Mouse (Mus musculus): Measurements from ENCODE around the gene Cplx1.
"Not testable (repeated sequence)": the region's sequence is repeated elsewhere in the genome, so short reads cannot be mapped to it uniquely, and the experiment has no call there.

The Cplx1 gene

DNA sequence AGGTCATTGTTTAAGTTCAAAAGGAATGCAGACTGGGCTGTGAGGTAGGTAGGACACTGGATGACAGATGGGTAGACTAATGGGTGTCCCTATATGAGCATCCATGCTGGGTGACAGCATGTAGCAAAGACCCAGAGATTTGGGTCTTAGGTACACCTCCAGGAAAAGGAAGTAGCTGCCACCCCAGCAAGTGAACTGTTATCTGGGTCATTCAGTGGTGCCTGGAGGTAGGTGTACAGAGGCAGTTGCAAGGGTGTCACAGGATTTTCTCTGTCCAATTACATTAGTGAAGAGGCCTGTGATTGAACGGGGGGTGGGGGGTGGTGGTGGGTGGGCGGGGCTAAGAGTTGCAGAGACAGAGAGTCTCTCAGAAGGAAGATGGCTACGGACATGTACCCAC is 33.2 kb downstream of the Cplx1 start:
- DNase-seq (ENCODE audit: low spot score) = no peak

DNA sequence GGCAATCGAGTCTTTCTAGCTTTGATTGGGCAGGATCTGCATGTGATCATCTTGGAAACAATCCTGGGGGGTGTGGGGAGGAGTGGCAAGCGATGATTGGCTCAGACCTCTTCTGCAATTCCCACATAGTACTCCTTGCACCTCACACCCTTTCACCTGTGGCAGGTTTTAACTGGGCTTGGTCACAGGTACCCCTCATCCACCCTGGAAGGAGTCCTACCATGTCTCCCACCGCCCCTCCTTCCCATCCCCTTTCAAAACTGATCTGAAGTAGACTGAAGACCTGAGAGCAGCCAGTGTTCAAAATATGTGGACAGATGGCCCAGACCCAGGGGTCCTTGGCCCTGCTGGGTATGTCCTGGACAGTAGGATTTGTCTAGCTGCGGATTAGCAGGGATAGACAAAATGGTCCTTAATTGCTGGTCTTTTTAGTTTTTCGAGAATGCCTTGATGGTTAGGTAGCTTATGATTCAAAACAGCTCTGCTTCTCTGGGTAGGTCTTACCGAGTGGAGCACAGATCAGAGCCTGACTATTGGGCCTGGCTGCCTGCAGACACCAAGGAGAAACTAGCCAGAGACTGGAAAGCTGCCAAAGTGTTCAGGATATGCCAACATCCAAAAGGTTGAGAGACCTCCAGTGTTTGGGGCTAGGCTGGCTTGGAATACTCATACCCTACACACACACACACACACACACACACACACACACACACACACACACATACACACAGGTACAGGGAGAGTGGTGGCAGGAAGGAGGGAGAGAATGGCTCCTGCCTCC is 34.1 kb downstream of the Cplx1 start:
- DNase-seq (ENCODE audit: low spot score) = peak; percentile 30

DNA sequence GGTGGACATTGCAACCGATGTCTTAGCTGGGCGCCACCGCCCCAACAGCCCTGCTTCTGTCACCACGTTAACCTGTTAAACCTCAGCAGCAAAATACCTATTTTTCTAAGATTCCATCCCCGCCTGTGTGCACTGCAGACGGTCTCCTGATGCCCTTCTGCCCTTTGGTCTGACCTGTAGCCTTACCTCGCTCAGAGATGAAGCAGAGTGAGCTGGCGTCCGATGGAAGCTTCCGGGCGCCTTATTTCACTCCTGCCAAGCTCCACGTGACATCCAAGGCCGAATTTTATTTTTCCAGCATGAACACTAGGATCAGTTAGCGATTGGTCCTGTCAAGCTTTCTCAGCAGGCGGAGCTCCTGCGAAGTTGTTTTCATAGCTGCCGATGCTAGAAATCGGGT is 47.5 kb downstream of the Cplx1 start:
- DNase-seq (ENCODE audit: low spot score) = no peak

DNA sequence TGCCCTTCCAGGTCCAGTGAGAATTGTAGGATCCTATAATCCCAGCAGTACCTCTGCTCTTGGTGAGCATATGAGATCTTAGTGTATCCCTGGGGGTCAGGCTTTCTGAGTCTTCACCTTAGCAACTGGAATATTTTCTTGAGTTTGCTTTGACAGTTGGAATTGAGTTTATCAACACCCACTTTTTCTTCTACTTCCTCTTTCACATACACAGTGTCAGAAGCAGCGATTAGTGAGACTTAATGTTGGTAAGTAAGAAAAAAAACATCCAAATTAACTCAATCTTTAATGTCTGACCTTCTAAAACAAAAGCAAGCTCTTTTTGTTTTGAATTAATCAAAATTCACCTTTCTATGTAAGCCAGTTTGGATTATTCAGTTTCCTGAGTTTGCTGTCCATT is 48.3 kb downstream of the Cplx1 start:
- no peak for DNase-seq (ENCODE audit: low spot score)

DNA sequence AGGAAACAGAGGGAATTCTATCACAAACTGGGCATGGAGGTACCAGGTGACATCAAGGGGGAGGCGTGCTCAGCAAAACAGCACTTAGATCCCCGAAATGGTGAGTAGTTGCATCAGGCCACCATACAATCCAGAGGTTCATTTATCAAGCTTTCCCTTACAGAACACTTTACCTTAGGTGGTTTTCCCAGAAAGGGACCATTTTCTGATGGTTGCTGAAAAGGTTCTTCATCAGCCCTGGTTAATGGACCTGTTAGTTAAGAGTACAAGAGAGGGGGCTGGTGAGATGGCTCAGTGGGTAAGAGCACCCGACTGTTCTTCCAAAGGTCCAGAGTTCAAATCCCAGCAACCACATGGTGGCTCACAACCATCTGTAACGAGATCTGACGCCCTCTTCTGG is 63.7 kb downstream of the Cplx1 start:
- DNase-seq (ENCODE audit: low spot score) = not testable (repeated sequence)

DNA sequence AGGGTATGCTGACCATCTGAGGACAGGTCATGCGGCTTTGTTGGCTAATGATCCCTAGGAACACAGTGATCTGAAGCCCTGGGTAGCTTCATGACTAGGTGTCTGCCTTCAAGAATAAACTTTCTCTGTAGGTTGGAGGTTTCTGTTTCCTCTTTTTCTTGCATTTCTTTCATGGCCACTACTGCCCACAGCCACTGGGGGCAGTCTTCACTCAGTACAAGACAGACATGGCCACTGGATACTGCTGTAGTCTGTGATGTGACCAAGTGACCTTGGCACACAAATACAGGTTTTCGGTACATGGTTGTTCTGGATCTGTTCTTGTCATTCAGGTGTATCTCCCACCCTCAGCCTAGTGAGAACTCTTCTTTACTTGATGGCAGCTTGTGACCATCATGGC is 64.6 kb downstream of the Cplx1 start:
- DNase-seq (ENCODE audit: low spot score) = peak; percentile 50

DNA sequence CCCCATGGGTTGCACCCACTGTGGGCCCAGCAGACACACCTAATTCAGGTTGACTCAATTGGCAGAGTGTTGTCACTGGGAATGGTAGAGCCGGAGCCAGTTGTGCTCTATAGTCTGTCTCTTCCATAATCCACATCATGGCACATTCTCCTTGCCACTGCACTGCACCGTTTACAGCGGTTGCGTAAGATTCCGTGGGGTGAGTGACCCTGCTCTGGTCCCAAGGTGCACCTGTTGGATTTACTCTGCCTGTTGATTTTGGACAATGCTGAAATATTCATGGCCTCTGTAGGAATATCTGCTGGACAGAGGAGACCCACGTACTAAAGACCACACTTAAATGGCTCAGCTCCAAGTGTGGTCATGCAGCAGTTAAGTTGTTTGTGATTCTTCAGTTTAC is 66.8 kb downstream of the Cplx1 start:
- DNase-seq (ENCODE audit: low spot score) = no peak

DNA sequence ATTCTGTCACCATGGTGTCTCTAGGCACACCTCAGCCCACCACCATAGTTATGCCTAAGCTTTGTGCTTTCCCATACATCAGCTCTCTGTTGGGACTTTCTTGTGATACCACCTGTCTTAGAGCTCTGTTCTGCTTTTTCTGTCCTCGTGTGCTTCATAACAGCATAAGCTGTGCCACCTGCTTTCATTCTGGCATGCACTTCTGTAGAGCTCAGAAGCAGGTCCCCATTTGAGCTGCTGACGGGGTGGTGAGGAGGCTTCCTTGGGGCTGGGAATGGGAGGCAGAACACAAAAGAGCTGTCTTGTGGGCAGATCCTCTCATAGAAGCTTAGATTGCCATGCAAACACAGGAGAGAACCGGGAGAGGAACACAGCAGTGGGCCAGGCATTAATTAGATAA is 73.8 kb downstream of the Cplx1 start:
- DNase-seq (ENCODE audit: low spot score) = no peak

DNA sequence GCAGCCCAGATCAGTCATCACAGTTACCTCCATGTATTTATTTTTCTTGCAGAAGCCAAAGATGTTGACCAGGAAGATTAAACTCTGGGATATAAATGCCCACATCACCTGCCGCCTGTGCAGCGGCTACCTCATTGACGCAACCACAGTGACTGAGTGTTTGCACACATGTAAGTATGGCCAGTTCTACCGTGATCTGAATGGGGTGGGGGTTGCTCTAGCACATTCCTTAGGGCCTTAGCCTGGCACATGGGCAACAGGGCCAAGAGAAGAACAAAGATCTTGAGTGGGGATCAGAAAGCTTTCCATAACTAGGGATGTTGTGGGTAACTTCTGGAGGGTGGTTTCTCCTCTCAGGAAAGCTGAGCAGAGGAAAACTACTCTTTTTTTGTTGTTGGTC is 76.1 kb downstream of the Cplx1 start:
- no peak for DNase-seq (ENCODE audit: low spot score)

DNA sequence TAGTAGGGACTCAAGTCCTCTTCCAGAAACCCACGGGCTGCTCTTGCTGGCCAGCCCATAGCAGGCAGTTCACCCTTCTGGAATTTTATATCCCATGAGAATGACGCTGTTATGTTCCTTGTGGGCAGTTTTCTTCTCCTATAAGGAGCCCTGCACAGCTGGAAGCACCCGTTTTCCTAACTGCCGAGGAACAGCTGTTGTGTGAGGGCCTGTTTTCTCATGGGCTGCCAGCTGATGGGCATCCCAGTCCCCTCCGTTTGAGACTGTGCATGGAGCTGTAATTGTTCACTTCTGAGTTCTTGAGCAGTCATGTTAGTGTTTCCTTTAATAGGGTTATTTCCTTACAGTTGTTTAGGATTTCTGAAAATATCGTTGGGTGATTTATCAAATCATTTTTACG is 80.2 kb downstream of the Cplx1 start:
- no peak for DNase-seq (ENCODE audit: low spot score)
